Comparison of ENCODE assay signal across 20 mouse cellular contexts in the genomic region with DNA sequence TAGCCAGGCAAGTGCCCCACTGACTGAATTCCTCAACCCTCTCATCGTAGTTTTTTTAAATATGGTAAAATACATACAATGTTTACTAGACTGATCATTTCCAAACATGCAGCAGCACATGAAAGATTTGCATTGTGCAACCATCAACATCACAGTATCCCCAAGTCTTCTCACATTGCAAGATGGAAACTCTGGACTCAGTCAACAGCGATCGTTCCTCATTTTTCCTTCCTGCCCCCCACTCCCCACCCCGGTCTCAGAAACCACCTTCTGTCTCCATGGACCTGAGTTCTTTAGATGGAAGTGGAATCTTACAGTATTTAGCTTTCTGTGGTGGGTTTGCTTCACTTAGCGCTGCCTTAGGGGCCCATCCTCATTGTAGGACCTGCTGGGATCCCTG. TPM values are rescaled to one million over a fixed set of nuclear protein-coding genes. Genes with fewer than 3 reads are reported as not detected.
DNase-seq lines count a peak whose midpoint lies in the region; TF ChIP-seq lines count a peak whose summit lies in the region.
"Had no signal": no experiment of that assay in that cellular context is flagged by ENCODE, and none has a peak within 500 bp of the region (broad histone marks: within the 10 kb centered on the region; RNA-seq: fewer than 3 reads in every experiment).

No protein-coding gene starts in this region.

- H3K9ac ChIP-seq in heart, adult 2 months (ENCODE audit: low read depth, low read length), result no peak overlapping the region
- H3K9ac ChIP-seq: embryonic facial prominence, embryonic 12.5 days; forebrain, embryonic 12.5 days; heart, embryonic 15.5 days; hindbrain, embryonic 13.5 days had no signal

- WGBS in heart, adult 2 months, result 81% methylated on average over 5 of the region's 5 CpGs
- 49% methylated on average over 5 of the region's 5 CpGs for whole genome bisulfite sequencing in bone marrow, adult 2 months
- WGBS in macrophage (ENCODE audit: missing documents), result 37% methylated on average over 5 of the region's 5 CpGs

- no peak for TF ChIP-seq EP300 in heart, adult 2 months (IDR thresholded peaks at IDR 0.05; ENCODE audit: insufficient read depth, low read depth, low read length)

- H3K36me3 ChIP-seq in heart, adult 2 months (ENCODE audit: control insufficient read depth, insufficient read depth, low read length), result no peaks in the 10 kb centered on the region
- no peaks in the 10 kb centered on the region for H3K36me3 ChIP-seq in macrophage (ENCODE audit: inconsistent target)
- H3K36me3 ChIP-seq: embryonic facial prominence, embryonic 12.5 days; forebrain, embryonic 12.5 days; heart, embryonic 15.5 days; hindbrain, embryonic 13.5 days had no signal

- intact Hi-C loops in heart, adult 2 months (cut with DNase I), result no loop called here
- intact Hi-C loops in left cerebral cortex, adult 2 months (cut with DNase I), result no loop called here

- no peaks in the 10 kb centered on the region for H3K79me2 ChIP-seq in heart, adult 2 months (replicated peaks; ENCODE audit: control insufficient read depth, insufficient read depth, low read length)
- no peaks in the 10 kb centered on the region; the same call in 1 of the 2 replicates for H3K79me2 ChIP-seq in macrophage (ENCODE audit: inconsistent target)

- no peaks in the 10 kb centered on the region for H3K4me1 ChIP-seq in heart, adult 2 months (ENCODE audit: control insufficient read depth, insufficient read depth, low read length)
- H3K4me1 ChIP-seq in bone marrow, adult 2 months (ENCODE audit: control insufficient read depth, insufficient read depth, low read length), result peaks cover 1% of the 10 kb centered on the region; the same call in 1 of the 2 replicates
- H3K4me1 ChIP-seq: embryonic facial prominence, embryonic 12.5 days; forebrain, embryonic 12.5 days; heart, embryonic 15.5 days; hindbrain, embryonic 13.5 days had no signal

- H3K27me3 ChIP-seq in heart, adult 2 months (ENCODE audit: control insufficient read depth, insufficient read depth, low read length), result no peaks in the 10 kb centered on the region
- H3K27me3 ChIP-seq: embryonic facial prominence, embryonic 12.5 days; forebrain, embryonic 12.5 days; heart, embryonic 15.5 days; hindbrain, embryonic 13.5 days; Patski had no signal

- TF ChIP-seq CTCF in heart, adult 2 months (IDR thresholded peaks at IDR 0.05), result no peak
- TF ChIP-seq CTCF in bone marrow, adult 2 months (IDR thresholded peaks at IDR 0.05; ENCODE audit: control insufficient read depth, insufficient read depth, low read length), result no peak
- no peak for TF ChIP-seq CTCF in left cerebral cortex, adult 2 months (IDR thresholded peaks at IDR 0.05)

- TF ChIP-seq POLR2A in heart, adult 2 months (IDR thresholded peaks at IDR 0.05; ENCODE audit: insufficient read depth, low read depth, low read length), result no peak
- TF ChIP-seq POLR2A in bone marrow, adult 2 months (IDR thresholded peaks at IDR 0.05; ENCODE audit: borderline replicate concordance, control insufficient read depth, low read depth, low read length), result no peak

- H3K4me3 ChIP-seq in heart, adult 2 months, result no peak overlapping the region
- H3K4me3 ChIP-seq in bone marrow, adult 2 months (replicated peaks; ENCODE audit: control insufficient read depth, low read depth, low read length), result no peak overlapping the region
- no peak overlapping the region for H3K4me3 ChIP-seq in macrophage (ENCODE audit: inconsistent target)
- no peak overlapping the region for H3K4me3 ChIP-seq in left cerebral cortex, adult 2 months
- H3K4me3 ChIP-seq: embryonic facial prominence, embryonic 12.5 days; forebrain, embryonic 12.5 days; heart, embryonic 15.5 days; hindbrain, embryonic 13.5 days had no signal

- no peak overlapping the region for H3K27ac ChIP-seq in heart, adult 2 months
- H3K27ac ChIP-seq in bone marrow, adult 2 months (ENCODE audit: control insufficient read depth, insufficient read depth, low read depth, low read length, poor library complexity), result peak overlapping the region; percentile 66; the same call in 1 of the 2 replicates
- H3K27ac ChIP-seq in macrophage, result peak overlapping the region; percentile 50
- no peak overlapping the region for H3K27ac ChIP-seq in left cerebral cortex, adult 2 months
- H3K27ac ChIP-seq: embryonic facial prominence, embryonic 12.5 days; forebrain, embryonic 12.5 days; heart, embryonic 15.5 days; hindbrain, embryonic 13.5 days; hindbrain, postnatal 0 days had no signal

- DNase-seq in heart, adult 11 months, result peak; percentile 80
- DNase-seq in heart, adult 2 months, result no peak
- no peak for DNase-seq in left cerebral cortex, adult 2 months (ENCODE audit: extremely low spot score in 1 of 2, low spot score in 2 of 2)
- DNase-seq in thymus, postnatal 25 days, result no peak
- DNase-seq in ovary, postnatal 10 days (ENCODE audit: low spot score), result no peak
- DNase-seq: adrenal gland, postnatal 25 days; cerebellum, adult 11 months; cerebellum, adult 8-10 months; cerebellum, postnatal 14 days; gastrocnemius, postnatal 14 days; heart, postnatal 14 days had no signal

RNA-seq across cellular contexts. Expression of a gene that starts 34.3 kb away (rescaled TPM):
- 1 to 10 TPM; 1.1 to 1.4 TPM for total RNA-seq in heart, adult 2 months (2021)
- polyA plus RNA-seq in heart, adult 2 months (2012; rRNA removed), result 1.00 and 1.9 TPM in 2 replicates
- 5.9 and 14.5 TPM in 2 replicates for polyA plus RNA-seq in bone marrow, adult 2 months (2011; ENCODE audit: insufficient read depth, insufficient read length, low replicate concordance, missing spikeins)
- total RNA-seq in macrophage (2018; cell fraction: chromatin; rRNA removed), result 100 to 1,000 TPM in 17 of 26 experiments, 10 to 100 TPM in 9; 54.4 to 432 (median 121) TPM
- total RNA-seq in macrophage (2018; cell fraction: cytosol; rRNA removed), result 10 to 100 TPM; 37.4 to 92.5 (median 55.5) TPM
- 100 to 1,000 TPM in 22 of 26 experiments, 10 to 100 TPM in 4; 21.8 to 497 (median 168) TPM for total RNA-seq in macrophage (2018; cell fraction: nucleus; rRNA removed)
- polyA plus RNA-seq in macrophage (2018), result 12.8 to 75.9 TPM (median 43.6 TPM) in 3 replicates
- 1 to 10 TPM; 1.6 to 1.7 TPM for total RNA-seq in left cerebral cortex, adult 2 months (2021)
- polyA plus RNA-seq: C2C12, Patski had no signal

Comparison
In these comparisons a context has a peak if more than half of its experiments do, and no peak if none do; other contexts are left out.
1. H3K27ac ChIP-seq: peak in bone marrow, adult 2 months (single experiment) and macrophage (single experiment); none in heart, adult 2 months (single experiment) and left cerebral cortex, adult 2 months (single experiment).